Mouse (Mus musculus) heart, postnatal 0 days (tissue): ENCODE data around the gene Il5.

Experiments used
- CTCF ChIP-seq: IDR thresholded peaks from 2 replicates; pipeline ENCODE4 v1.5.1; 2016; ENCODE audit warnings: antibody characterized with exemption, control low read depth, low read depth
- EP300 ChIP-seq: IDR thresholded peaks from 2 replicates; pipeline ENCODE4 v1.6.1; 2016; ENCODE audit warnings: antibody characterized with exemption, low read depth

GRCm38 (mm10) chr11:53758791-53759351 is 38.3 kb downstream of the Il5 start:
- TF ChIP-seq CTCF: peak; percentile 46
- TF ChIP-seq EP300: no peak
